In genomic region chr2:174126522-174127375, GRCm38 (mm10) we compare ENCODE assay signal across 8 mouse cellular contexts. TPM values are rescaled to one million over a fixed set of nuclear protein-coding genes. Genes with fewer than 3 reads are reported as not detected.
DNase-seq lines count a peak whose midpoint lies in the region; ATAC-seq lines count a peak whose summit lies in the region.

No protein-coding gene starts in this region.

- peaks cover 29% of the 10 kb centered on the region for H3K36me3 ChIP-seq in lung, embryonic 16.5 days (ENCODE audit: control insufficient read depth, insufficient read depth, low read length)
- peaks cover 37% of the 10 kb centered on the region for H3K36me3 ChIP-seq in forebrain, embryonic 10.5 days (replicated peaks)
- peaks cover 17% of the 10 kb centered on the region for H3K36me3 ChIP-seq in hindbrain, embryonic 12.5 days
- peaks cover 32% of the 10 kb centered on the region for H3K36me3 ChIP-seq in midbrain, embryonic 13.5 days

- H3K9me3 ChIP-seq in lung, embryonic 16.5 days (ENCODE audit: control insufficient read depth, low read length), result peaks cover 11% of the 10 kb centered on the region
- H3K9me3 ChIP-seq in forebrain, embryonic 10.5 days, result peaks cover 14% of the 10 kb centered on the region
- peaks cover 9% of the 10 kb centered on the region for H3K9me3 ChIP-seq in hindbrain, embryonic 12.5 days (replicated peaks)
- H3K9me3 ChIP-seq in midbrain, embryonic 13.5 days, result peaks cover 13% of the 10 kb centered on the region

- H3K27me3 ChIP-seq in lung, embryonic 16.5 days (ENCODE audit: control insufficient read depth, insufficient read depth, low read depth, low read length), result no peaks in the 10 kb centered on the region
- no peaks in the 10 kb centered on the region for H3K27me3 ChIP-seq in forebrain, embryonic 10.5 days (ENCODE audit: poor library complexity, severe bottlenecking)
- H3K27me3 ChIP-seq in hindbrain, embryonic 12.5 days, result no peaks in the 10 kb centered on the region
- no peaks in the 10 kb centered on the region for H3K27me3 ChIP-seq in midbrain, embryonic 13.5 days

- H3K4me3 ChIP-seq in lung, embryonic 16.5 days (ENCODE audit: low read length), result no peak overlapping the region
- H3K4me3 ChIP-seq in forebrain, embryonic 10.5 days, result peak overlapping the region; percentile 39
- no peak overlapping the region for H3K4me3 ChIP-seq in hindbrain, embryonic 12.5 days
- H3K4me3 ChIP-seq in midbrain, embryonic 13.5 days (replicated peaks), result 0 out of 2 replicates have a peak overlapping the region, but pooled peaks have one; percentile 7

- no peak overlapping the region for H3K27ac ChIP-seq in lung, embryonic 16.5 days (ENCODE audit: low read length)
- peak overlapping the region; percentile 80 for H3K27ac ChIP-seq in forebrain, embryonic 10.5 days
- H3K27ac ChIP-seq in hindbrain, embryonic 12.5 days, result 0 out of 2 replicates have a peak overlapping the region, but pooled peaks have one; percentile 0
- peak overlapping the region; percentile 1 for H3K27ac ChIP-seq in midbrain, embryonic 13.5 days

- WGBS in lung, embryonic 16.5 days, result 11% methylated on average over 21 of the region's 21 CpGs
- WGBS in forebrain, embryonic 10.5 days, result 11% methylated on average over 21 of the region's 21 CpGs
- WGBS in hindbrain, embryonic 12.5 days, result 7% methylated on average over 21 of the region's 21 CpGs
- WGBS in midbrain, embryonic 13.5 days, result 9% methylated on average over 18 of the region's 21 CpGs

- peak overlapping the region; percentile 38 for H3K4me2 ChIP-seq in lung, embryonic 16.5 days (ENCODE audit: low read depth, low read length)
- peak overlapping the region; percentile 42 for H3K4me2 ChIP-seq in hindbrain, embryonic 12.5 days (replicated peaks)
- H3K4me2 ChIP-seq in midbrain, embryonic 13.5 days (replicated peaks), result peak overlapping the region; percentile 42

- no peak for DNase-seq in lung, postnatal 36 days
- peak; percentile 38 for DNase-seq in forebrain, embryonic 10.5 days (ENCODE audit: extremely low spot score, low spot score)
- peak; percentile 79 to 83 for DNase-seq in left cerebral cortex, adult 18-20 months (ENCODE audit: low spot score in 2 of 2)
- DNase-seq in thymus, postnatal 0 days (ENCODE audit: low spot score), result peak; percentile 67
- no peak for DNase-seq in urinary bladder, postnatal 14 days (ENCODE audit: low spot score)

- H3K4me1 ChIP-seq in lung, embryonic 16.5 days (replicated peaks; ENCODE audit: control insufficient read depth, insufficient read depth, low read length), result peaks cover 5% of the 10 kb centered on the region; the same call in 1 of the 2 replicates
- H3K4me1 ChIP-seq in forebrain, embryonic 10.5 days, result peaks cover 21% of the 10 kb centered on the region
- peaks cover 14% of the 10 kb centered on the region for H3K4me1 ChIP-seq in hindbrain, embryonic 12.5 days
- H3K4me1 ChIP-seq in midbrain, embryonic 13.5 days (replicated peaks), result peaks cover 15% of the 10 kb centered on the region

- H3K9ac ChIP-seq in lung, embryonic 16.5 days (ENCODE audit: low read length), result no peak overlapping the region
- peak overlapping the region; percentile 3; the same call in 1 of the 2 replicates for H3K9ac ChIP-seq in hindbrain, embryonic 12.5 days
- H3K9ac ChIP-seq in midbrain, embryonic 13.5 days (replicated peaks), result no peak overlapping the region

- ATAC-seq in lung, embryonic 16.5 days (ENCODE audit: low read depth), result 0 out of 2 replicates have a peak, but pooled peaks have one; percentile 45
- ATAC-seq in hindbrain, embryonic 12.5 days (ENCODE audit: low FRiP score), result peak; percentile 68
- peak; percentile 82 for ATAC-seq in midbrain, embryonic 13.5 days

RNA-seq across cellular contexts. Expression of gene Npepl1, which starts 16.6 kb away (rescaled TPM):
- polyA plus RNA-seq in lung, embryonic 16.5 days (2015; fragmentation: Nextera tagmentation; extraction: Ambion mirVana), result 61.7 and 68.1 TPM in 2 replicates
- polyA plus RNA-seq in forebrain, embryonic 10.5 days (2016; fragmentation: Nextera tagmentation; extraction: Ambion mirVana), result 30.0 and 32.1 TPM in 2 replicates
- 27.0 and 29.0 TPM in 2 replicates for polyA plus RNA-seq in hindbrain, embryonic 12.5 days (2016; fragmentation: Nextera tagmentation; extraction: Ambion mirVana)
- 10 to 100 TPM; 11.8 to 13.9 TPM for total RNA-seq in left cerebral cortex, adult 18-20 months (2021)
- 18.5 and 20.4 TPM in 2 replicates for polyA plus RNA-seq in midbrain, embryonic 13.5 days (2015; fragmentation: Nextera tagmentation; extraction: Ambion mirVana)
- polyA plus RNA-seq in thymus, postnatal 0 days (2015; fragmentation: Nextera tagmentation; extraction: Ambion mirVana), result 55.9 and 56.2 TPM in 2 replicates

RNA-seq across cellular contexts. Expression of gene Stx16, which starts 50.6 kb away (rescaled TPM):
- 11.3 and 12.1 TPM in 2 replicates for polyA plus RNA-seq in lung, embryonic 16.5 days (2015; fragmentation: Nextera tagmentation; extraction: Ambion mirVana)
- 9.7 and 9.8 TPM in 2 replicates for polyA plus RNA-seq in forebrain, embryonic 10.5 days (2016; fragmentation: Nextera tagmentation; extraction: Ambion mirVana)
- polyA plus RNA-seq in hindbrain, embryonic 12.5 days (2016; fragmentation: Nextera tagmentation; extraction: Ambion mirVana), result 12.8 and 13.5 TPM in 2 replicates
- total RNA-seq in left cerebral cortex, adult 18-20 months (2021), result 10 to 100 TPM; 58.2 to 62.5 TPM
- 13.4 and 15.0 TPM in 2 replicates for polyA plus RNA-seq in midbrain, embryonic 13.5 days (2015; fragmentation: Nextera tagmentation; extraction: Ambion mirVana)
- polyA plus RNA-seq in thymus, postnatal 0 days (2015; fragmentation: Nextera tagmentation; extraction: Ambion mirVana), result 9.8 and 12.3 TPM in 2 replicates

Comparison
In these comparisons a context has a peak if more than half of its experiments do, and no peak if none do; other contexts are left out.
1. H3K4me3 ChIP-seq: peak in forebrain, embryonic 10.5 days (single experiment) and midbrain, embryonic 13.5 days (single experiment); none in lung, embryonic 16.5 days (single experiment) and hindbrain, embryonic 12.5 days (single experiment).
2. DNase-seq: peak in forebrain, embryonic 10.5 days (single experiment), left cerebral cortex, adult 18-20 months (2 of 2) and thymus, postnatal 0 days (single experiment); none in lung, postnatal 36 days (single experiment) and urinary bladder, postnatal 14 days (single experiment).
3. Peak in every context shown above with its lines, with median percentiles within 50 percentile points of each other: ATAC-seq and H3K4me2 ChIP-seq.